Mouse (Mus musculus): ENCODE measurements around the gene Olfr356. TPM values are rescaled to one million over a fixed set of nuclear protein-coding genes. Genes with fewer than 3 reads are reported as not detected.

The Olfr356 gene
- not detected in 2 replicates for polyA plus RNA-seq (2015; fragmentation: Nextera tagmentation; extraction: Ambion mirVana)

DNA sequence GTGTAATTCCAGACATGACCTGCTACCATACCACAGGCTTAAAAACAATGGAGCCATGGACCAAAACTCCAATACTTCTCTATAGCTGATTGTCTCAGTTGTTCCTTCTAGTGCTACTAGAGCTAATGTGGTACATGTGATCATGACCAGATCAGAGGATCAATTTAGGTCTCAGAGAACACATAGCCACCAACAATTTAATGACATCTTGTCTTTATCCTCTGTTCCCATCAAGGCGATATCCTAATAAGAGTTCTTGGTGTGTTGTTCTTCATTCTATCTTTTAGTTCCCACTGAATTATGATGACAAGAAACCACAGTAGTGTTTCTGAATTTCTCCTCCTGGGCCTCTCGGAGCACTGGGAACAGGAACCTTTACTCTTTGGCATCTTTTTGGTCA is at the start of gene Olfr356:
Gene Olfr356 (plus strand): TSS at position 301 of the 400 bp plus-strand sequence.
- H3K36me3 ChIP-seq: no peaks in the 10 kb centered on the region
- H3K4me2 ChIP-seq (replicated peaks): no peak within 1 kb of the TSS
- H3K4me3 ChIP-seq (replicated peaks): no peak within 1 kb of the TSS
- no peaks in the 10 kb centered on the region for H3K27me3 ChIP-seq
- no peak within 1 kb of the TSS for H3K27ac ChIP-seq
- ATAC-seq: no peak
- H3K9ac ChIP-seq (replicated peaks): no peak within 1 kb of the TSS
- H3K4me1 ChIP-seq (replicated peaks): no peaks in the 10 kb centered on the region
- peaks cover 14% of the 10 kb centered on the region for H3K9me3 ChIP-seq
- WGBS: 87% methylated on average over 2 of the region's 2 CpGs

DNA sequence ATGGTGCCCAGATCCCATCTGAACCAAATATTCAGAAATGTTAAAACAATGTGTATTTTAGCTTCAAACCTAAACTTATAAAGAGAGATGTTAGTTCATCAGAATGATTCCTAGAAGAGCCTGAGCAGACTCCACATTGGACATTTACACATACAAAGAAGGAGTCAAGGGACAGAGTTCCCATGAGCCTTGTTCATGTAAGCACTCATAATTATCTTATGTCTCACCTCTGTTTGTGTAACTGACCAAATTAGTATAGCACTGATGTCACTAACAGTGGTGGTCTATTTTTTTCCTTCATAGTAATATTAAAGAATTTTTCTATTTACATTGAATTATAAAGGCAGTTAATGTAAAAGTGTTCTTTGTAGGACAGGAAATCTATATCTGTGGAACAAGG is 44.1 kb upstream of the Olfr356 start, which contains the start of gene Olfr353:
Gene Olfr353 (minus strand): TSS at position 101 of the 400 bp plus-strand sequence.
- ATAC-seq: no peak
- Histone ChIP-seq H3K4me2 (replicated peaks) (no peak within 1 kb of the TSS), H3K9me3 (peaks cover 24% of the 10 kb centered on the region), H3K4me1 (replicated peaks) (no peaks in the 10 kb centered on the region), H3K9ac (replicated peaks) (no peak within 1 kb of the TSS), H3K27me3 (no peaks in the 10 kb centered on the region), H3K27ac (no peak within 1 kb of the TSS), H3K4me3 (replicated peaks) (no peak within 1 kb of the TSS), H3K36me3 (no peaks in the 10 kb centered on the region)

DNA sequence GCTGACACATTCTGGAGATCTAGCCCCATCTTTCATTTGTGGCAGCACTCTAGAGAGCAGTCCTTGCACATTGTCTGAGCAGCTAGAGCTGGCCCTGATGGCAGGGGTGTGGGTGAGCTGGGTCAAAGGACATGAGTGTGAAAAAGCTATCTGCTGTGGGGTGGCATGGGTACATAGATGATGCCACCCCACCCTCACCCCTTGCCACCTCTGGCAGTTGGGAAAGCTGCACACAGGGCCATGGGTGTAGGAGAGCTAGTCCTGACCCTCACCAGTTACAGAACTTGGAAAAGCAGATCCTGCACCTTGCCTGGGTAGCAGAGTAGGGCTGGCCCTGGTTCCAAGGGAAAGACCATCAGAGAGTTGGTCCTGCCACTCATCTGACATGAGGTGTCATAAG is 39.8 kb upstream of the Olfr356 start:
- H3K36me3 ChIP-seq: no peaks in the 10 kb centered on the region
- no peaks in the 10 kb centered on the region for H3K4me1 ChIP-seq (replicated peaks)

DNA sequence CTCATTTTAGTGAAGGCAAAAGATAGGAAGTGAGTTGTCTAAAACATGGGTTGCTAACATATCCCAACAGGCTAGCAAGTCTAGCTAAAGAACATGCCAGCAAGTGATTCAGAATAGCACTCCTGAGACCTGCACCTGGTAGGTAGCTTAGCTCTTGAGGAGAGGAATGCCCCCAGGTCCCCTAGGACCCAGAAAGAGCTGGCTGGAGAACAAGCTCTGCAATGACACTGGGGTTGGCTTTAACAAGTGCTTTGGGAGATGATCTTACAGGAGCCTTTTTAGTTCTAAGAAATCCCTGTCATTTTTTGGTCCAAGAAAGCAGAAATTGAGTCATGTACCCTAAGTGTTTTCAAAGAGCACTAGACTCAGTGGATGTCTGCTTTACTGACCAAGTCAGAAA is 31.5 kb upstream of the Olfr356 start, which contains the start of gene Olfr354:
Gene Olfr354 (plus strand): TSS at position 301 of the 400 bp plus-strand sequence.
- no peak for ATAC-seq
- Histone ChIP-seq H3K36me3 (no peaks in the 10 kb centered on the region), H3K27me3 (no peaks in the 10 kb centered on the region), H3K9me3 (peaks cover 41% of the 10 kb centered on the region), H3K27ac (no peak within 1 kb of the TSS), H3K4me3 (replicated peaks) (no peak within 1 kb of the TSS), H3K9ac (replicated peaks) (no peak within 1 kb of the TSS), H3K4me1 (replicated peaks) (no peaks in the 10 kb centered on the region), H3K4me2 (replicated peaks) (no peak within 1 kb of the TSS)

More for the DNA sequence above, 39.8 kb upstream of the Olfr356 start:
- no peaks in the 10 kb centered on the region for H3K27me3 ChIP-seq
- no peak overlapping the region for H3K4me3 ChIP-seq (replicated peaks)
- ATAC-seq: no peak
- H3K4me2 ChIP-seq (replicated peaks): no peak overlapping the region
- H3K9me3 ChIP-seq: peaks cover 22% of the 10 kb centered on the region
- H3K9ac ChIP-seq (replicated peaks): no peak overlapping the region
- H3K27ac ChIP-seq: no peak overlapping the region

DNA sequence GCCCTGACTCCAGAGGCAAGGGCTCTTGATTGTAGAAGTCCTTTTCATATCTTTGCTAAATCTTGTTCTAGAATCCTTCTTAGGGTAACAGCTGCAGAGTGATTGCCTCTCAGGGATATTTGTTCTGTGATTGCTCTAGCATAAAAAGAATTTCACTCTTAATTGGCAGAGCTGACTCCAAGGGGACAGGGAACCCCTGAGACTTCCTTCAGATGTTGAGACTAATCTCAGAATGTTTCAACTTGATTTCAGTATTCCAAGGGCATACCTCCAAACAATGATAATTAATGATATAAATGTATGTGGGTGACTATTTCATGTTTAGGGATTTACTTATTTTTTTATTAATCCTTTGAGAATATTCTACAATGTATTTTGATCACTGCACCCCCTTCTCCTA is 8.1 kb upstream of the Olfr356 start, which contains the start of gene Olfr355:
Gene Olfr355 (minus strand): TSS at position 101 of the 400 bp plus-strand sequence.
- no peaks in the 10 kb centered on the region for H3K36me3 ChIP-seq
- H3K27ac ChIP-seq: no peak within 1 kb of the TSS
- no peak for ATAC-seq
- no peak within 1 kb of the TSS for H3K9ac ChIP-seq (replicated peaks)
- no peak within 1 kb of the TSS for H3K4me2 ChIP-seq (replicated peaks)
- no peaks in the 10 kb centered on the region for H3K4me1 ChIP-seq (replicated peaks)
- H3K9me3 ChIP-seq: peaks cover 23% of the 10 kb centered on the region
- no peaks in the 10 kb centered on the region for H3K27me3 ChIP-seq
- H3K4me3 ChIP-seq (replicated peaks): no peak within 1 kb of the TSS

Other genes with a start within 250 kb of the Olfr356 start
- not detected in 2 replicates for gene Olfr347, start 205.2 kb upstream of the Olfr356 start, polyA plus RNA-seq (2015; fragmentation: Nextera tagmentation; extraction: Ambion mirVana)
- gene Olfr348, start 152.8 kb upstream of the Olfr356 start, polyA plus RNA-seq (2015; fragmentation: Nextera tagmentation; extraction: Ambion mirVana): not detected in 2 replicates
- not detected in 2 replicates for gene Olfr50, start 146.6 kb upstream of the Olfr356 start, polyA plus RNA-seq (2015; fragmentation: Nextera tagmentation; extraction: Ambion mirVana)
- gene Olfr3, start 120.1 kb upstream of the Olfr356 start, polyA plus RNA-seq (2015; fragmentation: Nextera tagmentation; extraction: Ambion mirVana): not detected in 2 replicates
- gene Olfr350, start 90.8 kb upstream of the Olfr356 start, polyA plus RNA-seq (2015; fragmentation: Nextera tagmentation; extraction: Ambion mirVana): not detected in 2 replicates
- gene Olfr351, start 74.5 kb upstream of the Olfr356 start, polyA plus RNA-seq (2015; fragmentation: Nextera tagmentation; extraction: Ambion mirVana): not detected in 2 replicates
- gene Olfr352, start 68.7 kb upstream of the Olfr356 start, polyA plus RNA-seq (2015; fragmentation: Nextera tagmentation; extraction: Ambion mirVana): not detected in 2 replicates
- not detected in 2 replicates for gene Olfr353, start 44.2 kb upstream of the Olfr356 start, polyA plus RNA-seq (2015; fragmentation: Nextera tagmentation; extraction: Ambion mirVana)
- gene Olfr354, start 31.4 kb upstream of the Olfr356 start, polyA plus RNA-seq (2015; fragmentation: Nextera tagmentation; extraction: Ambion mirVana): not detected in 2 replicates
- not detected in 2 replicates for gene Olfr355, start 8.2 kb upstream of the Olfr356 start, polyA plus RNA-seq (2015; fragmentation: Nextera tagmentation; extraction: Ambion mirVana)
- not detected in 2 replicates for gene Olfr357, start 56.7 kb downstream of the Olfr356 start, polyA plus RNA-seq (2015; fragmentation: Nextera tagmentation; extraction: Ambion mirVana)
- gene Olfr358, start 72.2 kb downstream of the Olfr356 start, polyA plus RNA-seq (2015; fragmentation: Nextera tagmentation; extraction: Ambion mirVana): not detected in 2 replicates
- gene Olfr360, start 128.6 kb downstream of the Olfr356 start, polyA plus RNA-seq (2015; fragmentation: Nextera tagmentation; extraction: Ambion mirVana): not detected in 2 replicates
- gene Olfr361, start 152.2 kb downstream of the Olfr356 start, polyA plus RNA-seq (2015; fragmentation: Nextera tagmentation; extraction: Ambion mirVana): not detected in 2 replicates
- gene Olfr362, start 180.8 kb downstream of the Olfr356 start, polyA plus RNA-seq (2015; fragmentation: Nextera tagmentation; extraction: Ambion mirVana): not detected in 2 replicates
- gene Olfr364-ps1, start 202.2 kb downstream of the Olfr356 start, polyA plus RNA-seq (2015; fragmentation: Nextera tagmentation; extraction: Ambion mirVana): not detected in 2 replicates

All from midbrain, embryonic 13.5 days (tissue).